Mouse (Mus musculus): Measurements from ENCODE around the gene Uqcc3. TPM values are rescaled to one million over a fixed set of nuclear protein-coding genes. Genes with fewer than 3 reads are reported as not detected.
"Not testable (repeated sequence)": the region's sequence is repeated elsewhere in the genome, so short reads cannot be mapped to it uniquely, and the experiment has no call there.

Gene Uqcc3
- total RNA-seq, 2 experiments from 2014 or later: 57.7 to 59.0 TPM

GRCm38 (mm10) chr19:8888511-8889385, 8.0 kb upstream of the Uqcc3 start, which contains the start of the genes 1810009A15Rik and Gm49416:
Gene 1810009A15Rik (plus strand): TSS chr19:8888853.
Gene Gm49416 (plus strand): TSS chr19:8888926.
- intact Hi-C loops (cut with DNase I): no loop called here
- no peak for TF ChIP-seq CTCF (IDR thresholded peaks at IDR 0.05)
- H3K4me3 ChIP-seq: peak within 1 kb of the TSS; percentile 82
- H3K27ac ChIP-seq: peak within 1 kb of the TSS; percentile 90
- peak; percentile 96 for DNase-seq

- intact Hi-C loops (cut with DNase I): no loop called here
Observed at GRCm38 (mm10) chr19:8887585-8888463, 7.1 kb upstream of the Uqcc3 start.

GRCm38 (mm10) chr19:8886916-8887584, 6.3 kb upstream of the Uqcc3 start:
- DNase-seq: no peak
- Histone ChIP-seq H3K4me3 (no peak overlapping the region), H3K27ac (no peak overlapping the region)
- intact Hi-C loops (cut with DNase I): no loop called here
- no peak for TF ChIP-seq CTCF (IDR thresholded peaks at IDR 0.05)

More at GRCm38 (mm10) chr19:8887585-8888463, 7.1 kb upstream of the Uqcc3 start:
- no peak for DNase-seq
- no peak for TF ChIP-seq CTCF (IDR thresholded peaks at IDR 0.05)
- H3K4me3 ChIP-seq: peak overlapping the region; percentile 82
- H3K27ac ChIP-seq: peak overlapping the region; percentile 90

GRCm38 (mm10) chr19:8883616-8884015, 2.9 kb upstream of the Uqcc3 start, which contains the start of the genes Lbhd1 and Gm49403:
Gene Lbhd1 (plus strand): TSS chr19:8883732.
Gene Gm49403 (plus strand): TSS chr19:8883930.
- intact Hi-C loops (cut with DNase I): no loop called here
- DNase-seq: no peak
- H3K4me3 ChIP-seq: no peak within 1 kb of the TSS
- H3K27ac ChIP-seq: no peak within 1 kb of the TSS
- TF ChIP-seq CTCF (IDR thresholded peaks at IDR 0.05): no peak

GRCm38 (mm10) chr19:8881034-8881392, 290 bp upstream of the Uqcc3 start:
- H3K4me3 ChIP-seq: peak overlapping the region; percentile 83
- TF ChIP-seq CTCF (IDR thresholded peaks at IDR 0.05): no peak
- H3K27ac ChIP-seq: peak overlapping the region; percentile 89
- DNase-seq: no peak
- intact Hi-C loops (cut with DNase I): no loop called here

GRCm38 (mm10) chr19:8875031-8875430, 5.7 kb downstream of the Uqcc3 start:
- peak overlapping the region; percentile 94 for H3K27ac ChIP-seq
- intact Hi-C loops (cut with DNase I): no loop called here
- peak overlapping the region; percentile 20 for H3K4me3 ChIP-seq
- peak; percentile 65 for DNase-seq
- no peak for TF ChIP-seq CTCF (IDR thresholded peaks at IDR 0.05)

- H3K4me3 ChIP-seq: peak overlapping the region; percentile 94
- peak overlapping the region; percentile 94 for H3K27ac ChIP-seq
- TF ChIP-seq CTCF (IDR thresholded peaks at IDR 0.05): no peak
- intact Hi-C loops (cut with DNase I): no loop called here
- DNase-seq: no peak
Observed at GRCm38 (mm10) chr19:8872266-8872840, 8.4 kb downstream of the Uqcc3 start.

GRCm38 (mm10) chr19:8871267-8872186, 9.2 kb downstream of the Uqcc3 start, which contains the start of gene Ubxn1:
Gene Ubxn1 (plus strand): TSS chr19:8871496.
- H3K4me3 ChIP-seq: peak within 1 kb of the TSS; percentile 94
- H3K27ac ChIP-seq: peak within 1 kb of the TSS; percentile 94
- no peak; the same call in 1 of the 2 replicates for TF ChIP-seq CTCF (IDR thresholded peaks at IDR 0.05)
- intact Hi-C loops (cut with DNase I): loop anchor here (1.0 to 2.0 kb wide), 2 partner anchors 27 to 97 kb away; partner anchors contain the start of gene Ganab
- DNase-seq: peak; percentile 98

- Histone ChIP-seq H3K4me3 (peak overlapping the region; percentile 94), H3K27ac (peak overlapping the region; percentile 94)
- intact Hi-C loops (cut with DNase I): loop anchor here (1.0 to 2.0 kb wide), 2 partner anchors 28 to 97 kb away; partner anchors contain the start of gene Ganab
- DNase-seq: no peak
- no peak for TF ChIP-seq CTCF (IDR thresholded peaks at IDR 0.05)
Observed at GRCm38 (mm10) chr19:8870838-8871237, 9.9 kb downstream of the Uqcc3 start.

- not testable (repeated sequence) for DNase-seq
- peak overlapping the region; percentile 94 for H3K4me3 ChIP-seq
- intact Hi-C loops (cut with DNase I): loop anchor here (2.0 kb wide), 1 partner anchor 28 kb away; the partner anchor contains the start of gene Ganab
- H3K27ac ChIP-seq: peak overlapping the region; percentile 94
Observed at GRCm38 (mm10) chr19:8870381-8870780, 10.3 kb downstream of the Uqcc3 start.

GRCm38 (mm10) chr19:8864265-8864664, 16.5 kb downstream of the Uqcc3 start:
- intact Hi-C loops (cut with DNase I): no loop called here
- Histone ChIP-seq H3K27ac (no peak overlapping the region), H3K4me3 (no peak overlapping the region)
- no peak for DNase-seq
- TF ChIP-seq CTCF (IDR thresholded peaks at IDR 0.05): no peak
